Mouse (Mus musculus) spleen, adult 2 months (tissue): ENCODE results near the gene Lhfpl2.

Source experiments
- CTCF ChIP-seq: fragments of 200-500 bp; IDR thresholded peaks from 2 replicates; pipeline ENCODE4 v1.5.1; 2011; ENCODE audit warnings: mild to moderate bottlenecking, inconsistent platforms; ENCODE audit not compliant: insufficient read depth, insufficient read length, insufficient replicate concordance; ENCODE audit errors: extremely low read depth
- POLR2A ChIP-seq: fragments of 200-500 bp; IDR thresholded peaks from 2 replicates; pipeline ENCODE4 v1.6.1; 2011; ENCODE audit warnings: low read depth, low read length, inconsistent platforms

GRCm38 (mm10) chr13:94182026-94182425 is 124.4 kb downstream of the Lhfpl2 start:
- TF ChIP-seq CTCF (no peak), POLR2A (no peak)
